Mouse (Mus musculus) neural tube, embryonic 11.5 days (tissue): Measurements from ENCODE around the gene Ifnk. TPM values are rescaled to one million over a fixed set of nuclear protein-coding genes. Genes with fewer than 3 reads are reported as not detected.

Source experiments
- ATAC-seq: fragments of 200-750 bp; cut with Nextera tagmentation; 2 replicates; pipeline ENCODE4 v1.8.0; 2017; ENCODE audit warnings: moderate number of reproducible peaks, mild to moderate bottlenecking, moderate TSS enrichment, moderate library complexity; ENCODE audit not compliant: insufficient read depth, low FRiP score, low TSS enrichment
- DNase-seq: peaks from one replicate; pipeline ENCODE4 v3.0.0-alpha.2; 2015; ENCODE audit warnings: low spot score
- H3K27ac ChIP-seq: fragments of 300-500 bp; sonication (generic); 2 replicates; pipeline ENCODE4 v1.5.1; 2014; ENCODE audit warnings: low read depth, mild to moderate bottlenecking, low read length
- H3K27me3 ChIP-seq: fragments of 300-500 bp; sonication (generic); 2 replicates; pipeline ENCODE4 v1.6.1; 2014; ENCODE audit warnings: mild to moderate bottlenecking, low read length, mixed read lengths; ENCODE audit not compliant: control insufficient read depth, insufficient read depth
- H3K36me3 ChIP-seq: fragments of 300-500 bp; sonication (generic); 2 replicates; pipeline ENCODE4 v1.6.1; 2014; ENCODE audit warnings: mild to moderate bottlenecking, low read length, moderate library complexity, mixed read lengths; ENCODE audit not compliant: control insufficient read depth, insufficient read depth
- H3K4me1 ChIP-seq: fragments of 300-500 bp; sonication (generic); 2 replicates; pipeline ENCODE4 v1.6.1; 2014; ENCODE audit warnings: low read length, mixed read lengths; ENCODE audit not compliant: control insufficient read depth, insufficient read depth
- H3K4me2 ChIP-seq: fragments of 300-500 bp; sonication (generic); 2 replicates; pipeline ENCODE4 v1.6.1; 2014; ENCODE audit warnings: low read depth, mild to moderate bottlenecking, moderate library complexity
- H3K4me3 ChIP-seq: fragments of 300-500 bp; sonication (generic); 2 replicates; pipeline ENCODE4 v1.5.1; 2014; ENCODE audit warnings: low read depth, low read length
- H3K9ac ChIP-seq: fragments of 300-500 bp; sonication (generic); 2 replicates; pipeline ENCODE4 v1.6.1; 2014; ENCODE audit warnings: mild to moderate bottlenecking, low read length
- H3K9me3 ChIP-seq: fragments of 300-500 bp; sonication (generic); 2 replicates; pipeline ENCODE4 v1.6.1; 2016; ENCODE audit warnings: low read length; ENCODE audit not compliant: control insufficient read depth
- WGBS: fragments of 180-500 bp; shearing (Covaris S2); extraction: QIAGEN DNeasy Blood & Tissue Kit; methylation state at CpG from one replicate; pipeline ENCODE4 v1.1.7; 2014; 5-methylcytosine and 5-hydroxymethylcytosine counted together
- polyA plus RNA-seq: library from polyadenylated mRNA; unstranded; fragments of >200 nt; fragmentation: Nextera tagmentation; extraction: Ambion mirVana; gene quantifications from 2 replicates; pipeline ENCODE4 v1.2.1, GENCODE M21; 2014

The Ifnk gene
- polyA plus RNA-seq: 0.42 and 0.50 TPM in 2 replicates

DNA sequence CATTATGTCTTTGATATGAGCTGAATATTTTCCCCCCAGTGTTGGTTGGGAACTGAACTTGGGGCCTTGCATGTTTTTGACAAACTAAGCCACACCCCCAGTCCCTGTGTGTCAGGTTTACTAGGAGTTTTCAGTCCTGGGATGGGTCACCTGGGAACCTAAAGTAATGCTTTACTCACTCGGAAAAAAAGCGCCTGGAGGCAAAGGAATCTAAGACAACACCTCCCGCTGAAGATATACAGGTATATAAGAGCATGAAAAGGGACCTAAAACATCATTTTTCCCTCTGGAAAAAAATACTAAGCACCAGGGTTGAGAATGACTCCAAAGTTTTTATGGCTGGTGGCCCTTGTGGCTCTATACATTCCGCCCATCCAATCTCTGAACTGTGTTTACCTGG lies at the start of gene Ifnk:
Gene Ifnk, plus strand, starts transcription at position 301 of the 400 bp plus-strand sequence.
- H3K27me3 ChIP-seq: no peaks in the 10 kb centered on the region
- ATAC-seq (no peak), DNase-seq (no peak)
- no peaks in the 10 kb centered on the region for H3K36me3 ChIP-seq
- no peak within 1 kb of the TSS for H3K9ac ChIP-seq
- no peak within 1 kb of the TSS for H3K27ac ChIP-seq
- no peaks in the 10 kb centered on the region for H3K9me3 ChIP-seq
- H3K4me2 ChIP-seq: no peak within 1 kb of the TSS
- no peak within 1 kb of the TSS for H3K4me3 ChIP-seq
- peaks cover 10% of the 10 kb centered on the region; the same call in 1 of the 2 replicates for H3K4me1 ChIP-seq
- WGBS: 87% methylated on average over 4 of the region's 4 CpGs

DNA sequence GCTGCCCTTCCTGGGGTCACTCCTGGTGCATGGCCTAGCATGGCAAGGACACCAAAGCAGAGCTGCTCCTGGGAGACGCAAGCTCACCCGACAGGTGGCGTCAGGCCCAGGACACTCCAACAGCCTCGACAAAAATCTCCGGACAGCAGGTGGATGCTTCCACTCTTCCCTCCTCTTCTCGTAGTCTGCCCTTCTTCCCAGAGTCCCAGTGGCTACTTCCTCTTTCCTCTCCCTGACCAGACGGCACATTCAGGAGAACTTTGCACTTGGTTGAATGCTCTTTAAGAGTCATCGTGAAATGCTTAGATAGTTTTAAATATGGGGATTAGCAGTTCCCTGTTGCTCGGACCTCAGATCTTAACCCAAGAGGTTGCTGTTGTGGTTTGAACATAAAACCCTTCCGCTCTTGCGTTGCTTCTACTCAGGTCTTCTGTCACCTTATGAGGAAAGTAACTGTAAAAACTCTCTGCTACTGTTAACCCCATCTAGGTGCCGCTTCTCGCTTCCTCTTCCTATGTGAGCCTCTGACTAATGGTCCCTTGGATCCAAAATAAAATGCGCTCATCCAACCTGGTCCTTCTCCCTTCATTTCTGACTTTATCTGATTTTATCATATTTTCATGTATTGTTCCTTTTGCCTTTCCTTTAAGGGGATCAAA lies 46.6 kb upstream of the Ifnk start:
- no peak overlapping the region for H3K27ac ChIP-seq
- ATAC-seq: no peak
- H3K36me3 ChIP-seq: no peaks in the 10 kb centered on the region
- no peaks in the 10 kb centered on the region for H3K27me3 ChIP-seq
- peaks cover 1% of the 10 kb centered on the region; the same call in 1 of the 2 replicates for H3K4me1 ChIP-seq
- H3K4me3 ChIP-seq: no peak overlapping the region
- no peak overlapping the region for H3K9ac ChIP-seq
- H3K9me3 ChIP-seq: no peaks in the 10 kb centered on the region
- no peak overlapping the region for H3K4me2 ChIP-seq
- no peak for DNase-seq
- 77% methylated on average over 14 of the region's 14 CpGs for WGBS

DNA sequence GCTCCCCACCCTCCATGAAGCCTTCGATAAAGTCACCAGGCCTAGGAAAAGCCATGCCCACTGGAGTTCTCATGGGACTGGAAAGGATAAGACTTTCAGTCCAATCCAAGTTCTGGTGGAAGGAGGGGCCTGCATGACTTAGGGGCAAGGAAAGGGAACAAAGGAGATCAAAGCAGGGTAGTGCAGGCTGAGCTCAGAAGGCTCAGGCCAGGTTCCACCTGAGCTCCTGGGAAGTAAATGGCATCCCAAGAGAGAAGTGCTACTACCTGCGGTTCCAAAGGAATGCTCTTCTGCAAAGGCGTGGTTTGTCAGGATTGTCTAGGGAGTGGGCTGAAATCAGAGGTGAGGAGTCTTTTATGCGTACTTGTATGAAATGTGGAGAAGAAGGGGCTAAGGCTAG lies 39.4 kb upstream of the Ifnk start:
- Histone ChIP-seq H3K9ac (no peak overlapping the region), H3K9me3 (no peaks in the 10 kb centered on the region), H3K4me2 (no peak overlapping the region), H3K27me3 (no peaks in the 10 kb centered on the region), H3K27ac (no peak overlapping the region), H3K4me1 (no peaks in the 10 kb centered on the region), H3K36me3 (no peaks in the 10 kb centered on the region), H3K4me3 (no peak overlapping the region)
- WGBS: 86% methylated on average over 4 of the region's 4 CpGs
- ATAC-seq (no peak), DNase-seq (no peak)

DNA sequence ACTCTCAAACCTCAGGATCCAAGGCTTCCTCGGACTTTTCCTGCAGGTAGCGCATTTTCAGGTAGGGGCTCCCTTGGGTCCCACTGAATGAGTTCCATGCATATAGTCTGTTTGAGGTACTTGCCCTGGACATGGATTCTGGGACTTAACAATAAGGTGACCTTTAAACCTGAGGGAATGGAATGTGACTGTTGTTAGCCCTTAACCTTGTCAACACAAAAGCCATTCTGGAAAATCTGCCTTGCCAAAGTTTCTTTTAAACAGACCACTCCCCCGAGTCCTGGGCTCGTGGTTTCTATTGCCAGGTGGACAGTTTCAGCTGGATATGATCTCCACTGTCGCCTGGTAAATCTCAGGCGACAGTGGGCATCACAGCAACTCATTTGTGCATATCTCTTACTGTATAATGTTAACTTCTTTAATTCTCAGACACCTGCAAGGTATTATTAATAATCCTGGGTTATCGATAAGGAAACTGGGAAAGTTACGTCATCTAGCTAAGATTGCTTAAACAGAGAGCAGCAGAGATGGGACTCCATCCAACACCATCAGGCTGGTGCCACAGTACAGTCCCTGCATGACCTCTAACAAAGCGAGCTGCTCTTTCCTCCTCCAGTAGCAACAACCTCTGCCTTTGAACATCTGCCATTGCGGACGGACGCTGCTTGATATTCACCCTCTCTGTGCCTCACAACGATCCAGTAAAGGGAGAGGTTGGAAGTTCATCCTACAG lies 38.2 kb upstream of the Ifnk start:
- DNase-seq: no peak
- Histone ChIP-seq H3K27ac (no peak overlapping the region), H3K9ac (no peak overlapping the region), H3K27me3 (no peaks in the 10 kb centered on the region), H3K4me3 (no peak overlapping the region), H3K9me3 (no peaks in the 10 kb centered on the region), H3K4me1 (no peaks in the 10 kb centered on the region), H3K4me2 (no peak overlapping the region), H3K36me3 (no peaks in the 10 kb centered on the region)
- ATAC-seq: no peak
- 86% methylated on average over 13 of the region's 13 CpGs for WGBS

DNA sequence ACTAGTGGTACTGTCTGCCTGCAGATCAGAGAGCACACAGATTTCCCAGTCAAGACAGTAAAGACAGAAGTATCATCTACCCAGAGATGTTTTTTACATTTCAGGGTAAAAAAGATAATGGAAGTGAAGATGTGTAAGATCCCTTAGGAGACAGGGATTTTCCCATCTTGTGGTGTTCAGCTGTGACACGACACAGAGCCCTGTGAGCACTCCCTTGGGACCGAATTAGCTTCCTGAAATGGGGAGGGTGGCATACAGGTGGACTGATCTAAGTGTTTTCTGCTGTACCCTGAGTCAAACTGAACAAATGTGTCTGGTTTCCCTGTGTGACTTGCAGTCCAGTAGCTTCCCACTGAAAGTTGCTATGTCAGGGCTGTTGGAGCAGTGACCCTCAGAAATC lies 36.9 kb upstream of the Ifnk start:
- Histone ChIP-seq H3K27ac (no peak overlapping the region), H3K9me3 (no peaks in the 10 kb centered on the region), H3K9ac (no peak overlapping the region), H3K36me3 (no peaks in the 10 kb centered on the region), H3K4me2 (no peak overlapping the region), H3K4me1 (no peaks in the 10 kb centered on the region), H3K4me3 (no peak overlapping the region), H3K27me3 (no peaks in the 10 kb centered on the region)
- DNase-seq (no peak), ATAC-seq (no peak)
- WGBS: 73% methylated on average over 2 of the region's 2 CpGs

DNA sequence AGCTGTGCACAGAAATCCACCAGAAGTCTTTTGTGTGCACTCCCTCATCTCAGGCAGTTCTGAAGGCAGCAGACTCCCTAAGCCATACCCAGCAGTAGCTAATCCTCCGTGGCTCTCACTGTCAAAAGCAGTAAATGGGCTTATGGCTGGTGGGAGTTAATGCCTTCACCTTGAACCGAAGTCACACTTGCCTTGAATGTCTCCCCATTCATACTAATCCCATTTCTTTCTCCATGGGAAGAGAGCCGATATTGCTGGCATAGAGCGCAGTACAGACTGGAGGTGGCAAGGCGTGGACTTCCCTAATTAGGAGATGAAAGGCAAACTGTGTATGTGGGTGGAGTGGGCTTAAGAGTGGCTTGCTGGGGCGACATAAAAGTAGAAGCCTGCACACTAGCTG lies 35.9 kb upstream of the Ifnk start:
- Histone ChIP-seq H3K4me3 (no peak overlapping the region), H3K27me3 (no peaks in the 10 kb centered on the region), H3K27ac (no peak overlapping the region), H3K36me3 (no peaks in the 10 kb centered on the region), H3K9me3 (no peaks in the 10 kb centered on the region), H3K9ac (no peak overlapping the region), H3K4me1 (no peaks in the 10 kb centered on the region), H3K4me2 (no peak overlapping the region)
- DNase-seq (no peak), ATAC-seq (no peak)
- WGBS: 72% methylated on average over 6 of the region's 6 CpGs

DNA sequence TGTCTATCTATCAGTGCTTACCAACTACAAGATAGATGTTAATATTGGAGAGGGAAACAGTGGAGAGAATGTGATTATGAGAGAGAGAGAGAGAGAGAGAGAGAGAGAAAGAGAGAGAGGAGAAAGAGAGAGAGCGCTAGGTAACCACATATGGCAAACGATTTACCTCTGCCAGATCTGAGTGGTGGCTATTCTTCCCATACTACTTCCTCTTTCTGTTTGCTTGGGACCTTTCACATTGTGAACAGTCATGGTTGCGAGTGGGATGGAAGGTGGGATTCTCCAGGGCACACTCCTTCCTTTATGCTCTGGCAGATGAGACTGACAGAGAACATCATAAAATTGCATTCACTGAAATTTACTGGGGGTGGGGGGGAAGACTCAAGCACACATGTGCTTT lies 34.7 kb upstream of the Ifnk start:
- Histone ChIP-seq H3K4me1 (no peaks in the 10 kb centered on the region), H3K4me2 (no peak overlapping the region), H3K9me3 (no peaks in the 10 kb centered on the region), H3K4me3 (no peak overlapping the region), H3K9ac (no peak overlapping the region), H3K27ac (no peak overlapping the region), H3K27me3 (no peaks in the 10 kb centered on the region), H3K36me3 (no peaks in the 10 kb centered on the region)
- WGBS: 83% methylated on average over 3 of the region's 3 CpGs
- no peak for ATAC-seq
- DNase-seq: no peak

DNA sequence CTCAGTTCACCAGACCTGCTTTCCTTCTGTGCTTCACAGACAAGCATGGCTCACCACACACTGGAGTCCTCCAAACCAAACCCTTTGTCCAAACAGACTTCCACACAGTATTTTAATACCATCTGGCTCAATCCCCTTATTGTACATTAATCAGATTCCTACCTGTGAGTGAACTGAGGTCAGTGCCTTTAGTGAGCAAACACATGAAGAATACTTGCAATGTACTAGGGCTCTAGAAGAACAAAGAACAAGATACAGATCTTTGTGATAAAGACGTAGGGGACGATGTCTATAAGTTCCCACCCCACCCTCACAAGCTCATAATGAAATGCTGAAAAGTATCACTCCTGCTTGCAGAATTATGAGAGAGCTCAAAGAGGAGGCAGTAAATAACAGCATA lies 33.0 kb upstream of the Ifnk start:
- H3K4me1 ChIP-seq: 0 out of 2 replicates have a peak, but pooled peaks cover 2% of the 10 kb centered on the region
- H3K36me3 ChIP-seq: no peaks in the 10 kb centered on the region
- no peaks in the 10 kb centered on the region for H3K9me3 ChIP-seq
- no peak overlapping the region for H3K4me3 ChIP-seq
- no peak overlapping the region for H3K27ac ChIP-seq
- no peak overlapping the region for H3K4me2 ChIP-seq
- ATAC-seq: no peak
- 93% methylated on average over 2 of the region's 2 CpGs for WGBS
- H3K27me3 ChIP-seq: no peaks in the 10 kb centered on the region
- DNase-seq: no peak
- no peak overlapping the region for H3K9ac ChIP-seq

DNA sequence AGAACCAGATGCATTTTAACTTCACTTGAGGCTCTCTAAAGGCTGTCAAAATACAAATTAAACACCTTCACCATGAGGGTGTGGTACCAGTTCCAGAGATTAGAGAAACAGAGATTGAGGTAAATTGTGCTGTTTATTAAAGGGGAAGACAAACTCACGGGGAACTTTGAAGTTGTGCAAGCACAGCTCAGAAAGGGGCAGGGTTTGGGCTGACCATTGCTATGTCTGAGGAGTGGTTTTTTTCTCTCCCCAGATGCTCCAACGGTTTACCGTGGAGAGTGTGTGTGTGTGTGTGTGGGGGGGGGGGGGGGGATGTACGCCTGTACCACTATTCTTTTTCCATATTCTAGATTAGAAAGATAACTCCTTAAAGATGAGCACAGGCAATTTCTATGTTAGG lies 31.7 kb upstream of the Ifnk start:
- ATAC-seq (no peak), DNase-seq (no peak)
- H3K4me1 ChIP-seq: 0 out of 2 replicates have a peak, but pooled peaks cover 2% of the 10 kb centered on the region
- H3K36me3 ChIP-seq: no peaks in the 10 kb centered on the region
- H3K27me3 ChIP-seq: no peaks in the 10 kb centered on the region
- no peak overlapping the region for H3K4me3 ChIP-seq
- H3K4me2 ChIP-seq: no peak overlapping the region
- WGBS: 83% methylated on average over 4 of the region's 4 CpGs
- H3K9me3 ChIP-seq: no peaks in the 10 kb centered on the region
- no peak overlapping the region for H3K27ac ChIP-seq
- H3K9ac ChIP-seq: no peak overlapping the region
